Mouse (Mus musculus) left cerebral cortex, postnatal 25 days (tissue): ENCODE measurements around the gene Taf1c. TPM values are rescaled to one million over a fixed set of nuclear protein-coding genes. Genes with fewer than 3 reads are reported as not detected.

Source experiments
- total RNA-seq, 2 experiments: library from RNA; stranded (reverse); gene quantifications; 2 replicates each; pipeline ENCODE4 v1.2.3; 2021

Gene Taf1c
- total RNA-seq, 2 experiments from 2014 or later = 9.9 to 10.0 TPM

Other genes starting within 250 kb of the Taf1c start
- gene Mlycd, start 210.3 kb downstream of the Taf1c start, total RNA-seq = 10 to 100 TPM; 28.6 to 30.3 TPM
- 1 to 10 TPM in 1 of 2 experiments, under 1 TPM in 1; 0.55 to 1.0 TPM for gene Osgin1, start 171.1 kb downstream of the Taf1c start, total RNA-seq
- 10 to 100 TPM; 59.0 to 73.8 TPM for gene Necab2, start 158.5 kb downstream of the Taf1c start, total RNA-seq
- under 1 TPM; 0.34 to 0.69 TPM for gene Slc38a8, start 103.5 kb downstream of the Taf1c start, total RNA-seq
- 10 to 100 TPM; 62.3 to 68.5 TPM for gene Mbtps1, start 46.5 kb downstream of the Taf1c start, total RNA-seq
- gene Hsdl1, start 30.0 kb downstream of the Taf1c start, total RNA-seq = 10 to 100 TPM; 44.8 to 47.1 TPM
- under 1 TPM; 0.21 to 0.25 TPM for gene Dnaaf1, start 30.0 kb downstream of the Taf1c start, total RNA-seq
- gene Adad2, start 7.5 kb upstream of the Taf1c start, total RNA-seq = under 1 TPM; 0.23 to 0.55 TPM
- gene Kcng4, start 30.5 kb upstream of the Taf1c start, total RNA-seq = 1 to 10 TPM; 3.3 to 4.0 TPM
- gene Wfdc1, start 61.1 kb upstream of the Taf1c start, total RNA-seq = 10 to 100 TPM in 1 of 2 experiments, 1 to 10 TPM in 1; 8.6 to 10.8 TPM
- 1 to 10 TPM; 1.9 to 2.1 TPM for gene Atp2c2, start 94.8 kb upstream of the Taf1c start, total RNA-seq
- gene Tldc1, start 173.2 kb upstream of the Taf1c start, total RNA-seq = 10 to 100 TPM; 17.0 to 17.4 TPM
- 10 to 100 TPM; 57.2 to 62.6 TPM for gene Cotl1, start 235.3 kb upstream of the Taf1c start, total RNA-seq